Mouse (Mus musculus) heart, adult 18-20 months (tissue): ENCODE measurements around the gene Dnah14. TPM values are rescaled to one million over a fixed set of nuclear protein-coding genes. Genes with fewer than 3 reads are reported as not detected.

ENCODE experiments used
- DNase-seq, 2 experiments: peaks; one replicate each; pipeline ENCODE4 v3.0.0; 2021 to 2022; ENCODE audit warnings: mixed read lengths in 1 of 2
- total RNA-seq, 2 experiments: library from RNA; stranded (reverse); gene quantifications; 2 replicates each; pipeline ENCODE4 v1.2.3; 2021

The Dnah14 gene
- total RNA-seq, 2 experiments from 2014 or later: not detected

GRCm38 (mm10) chr1:181852466-181852865, 276.1 kb downstream of the Dnah14 start:
- DNase-seq: peak; percentile 46 to 76

GRCm38 (mm10) chr1:181853081-181853736, 276.9 kb downstream of the Dnah14 start:
- DNase-seq: peak; percentile 46 to 78

- no peak for DNase-seq
Measured at GRCm38 (mm10) chr1:181854829-181855228, 278.5 kb downstream of the Dnah14 start.

- DNase-seq: no peak
Measured at GRCm38 (mm10) chr1:181856329-181856728, 280.0 kb downstream of the Dnah14 start.

- peak; percentile 81 to 95 for DNase-seq
Measured at GRCm38 (mm10) chr1:181860659-181861058, 284.3 kb downstream of the Dnah14 start.

GRCm38 (mm10) chr1:181861181-181861902, 285.0 kb downstream of the Dnah14 start:
- DNase-seq: no peak

GRCm38 (mm10) chr1:181862676-181863374, 286.5 kb downstream of the Dnah14 start:
- DNase-seq: no peak

- no peak for DNase-seq
Measured at GRCm38 (mm10) chr1:181863431-181863830, 287.1 kb downstream of the Dnah14 start.

Other genes with a start within 250 kb of the Dnah14 start
- gene Cnih3, start 223.9 kb upstream of the Dnah14 start, total RNA-seq: not detected
- gene Ccdc121, start 65.1 kb upstream of the Dnah14 start, total RNA-seq: not detected